Mouse (Mus musculus): ENCODE results near the gene Mphosph9.

Mphosph9 gene

DNA sequence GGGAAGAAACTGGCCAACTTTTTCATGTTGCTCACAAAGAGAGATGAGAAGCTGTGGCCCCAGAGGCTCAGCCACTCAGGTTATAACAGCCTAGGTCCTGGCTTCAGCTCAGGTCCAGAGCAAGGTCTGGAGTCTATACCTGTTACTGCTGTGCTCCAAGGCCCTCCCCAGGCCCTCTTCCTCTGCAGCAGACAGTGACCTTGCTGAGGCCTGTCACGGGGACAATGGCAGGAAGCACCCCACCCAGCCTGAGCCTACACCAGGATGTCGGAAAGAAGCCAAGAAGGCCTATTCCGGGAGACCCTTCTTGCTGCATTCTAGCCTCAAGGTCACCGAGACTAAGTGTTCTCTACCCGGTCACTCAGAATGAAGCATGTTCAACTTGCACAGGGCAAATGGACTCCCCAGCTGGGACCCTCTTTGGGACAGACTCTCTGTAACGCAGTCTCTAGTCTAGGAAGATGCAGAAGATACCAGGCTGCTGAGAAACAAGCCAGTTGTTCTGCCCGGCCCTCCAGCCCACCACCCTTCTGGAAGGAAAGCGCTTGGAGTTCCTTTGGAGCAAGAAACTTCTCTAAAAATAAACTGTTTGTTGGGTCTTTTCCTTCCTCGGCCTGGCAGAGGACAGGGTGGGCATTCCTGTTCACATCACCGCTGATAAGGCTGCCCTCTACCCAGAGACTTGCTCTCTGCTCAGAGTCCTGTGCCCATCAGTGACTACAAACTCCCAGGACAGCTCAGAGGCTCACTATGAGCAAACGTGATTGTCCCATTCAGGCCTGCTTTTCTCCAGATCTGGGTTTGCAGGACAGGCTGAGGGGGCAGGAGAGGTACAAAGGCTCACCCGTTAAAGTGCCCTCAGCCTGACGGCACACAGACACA, 113.9 kb downstream of the Mphosph9 start:
- DNase-seq (ENCODE audit: low spot score) = no peak

DNA sequence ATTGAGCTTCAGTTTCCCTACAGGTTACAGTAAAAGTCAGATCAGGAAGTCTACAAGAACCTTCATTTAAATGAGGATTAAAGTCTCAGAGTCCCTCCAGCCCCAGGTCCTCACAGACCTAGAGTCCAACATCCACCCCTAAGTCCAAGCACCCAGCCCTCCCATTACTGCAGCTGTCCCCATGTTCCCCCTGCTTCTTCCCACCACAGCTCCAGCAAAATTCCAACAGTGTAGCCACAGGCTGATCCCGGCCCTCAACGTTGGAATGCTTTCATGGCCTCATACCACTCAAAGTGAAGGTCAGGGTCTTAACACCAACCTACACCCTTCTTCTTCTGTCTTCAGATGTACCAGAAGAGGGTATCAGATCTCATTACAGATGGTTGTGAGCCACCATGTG, 116.1 kb downstream of the Mphosph9 start:
- DNase-seq (ENCODE audit: low spot score) = no peak

DNA sequence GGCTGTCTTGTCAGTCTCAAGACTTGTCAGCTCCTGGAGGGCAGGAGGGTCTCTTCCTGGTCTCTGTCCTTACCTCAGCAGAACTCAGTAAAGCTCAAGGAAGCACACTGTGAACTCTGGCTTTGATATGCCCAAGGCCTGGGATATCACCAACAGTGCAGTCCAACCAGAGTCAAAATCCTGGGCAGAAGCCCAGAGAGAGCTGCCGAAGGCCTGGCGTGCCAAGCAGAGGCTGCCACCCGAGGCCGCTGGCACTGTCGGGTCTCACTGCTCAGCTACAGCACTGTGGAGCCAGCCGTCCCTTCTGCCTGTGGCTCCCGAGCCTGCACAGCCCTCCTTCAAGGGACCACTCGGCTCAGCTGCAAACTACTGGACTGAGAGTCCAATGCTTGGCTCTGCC, 116.5 kb downstream of the Mphosph9 start:
- peak; percentile 94 for DNase-seq (ENCODE audit: low spot score)

DNA sequence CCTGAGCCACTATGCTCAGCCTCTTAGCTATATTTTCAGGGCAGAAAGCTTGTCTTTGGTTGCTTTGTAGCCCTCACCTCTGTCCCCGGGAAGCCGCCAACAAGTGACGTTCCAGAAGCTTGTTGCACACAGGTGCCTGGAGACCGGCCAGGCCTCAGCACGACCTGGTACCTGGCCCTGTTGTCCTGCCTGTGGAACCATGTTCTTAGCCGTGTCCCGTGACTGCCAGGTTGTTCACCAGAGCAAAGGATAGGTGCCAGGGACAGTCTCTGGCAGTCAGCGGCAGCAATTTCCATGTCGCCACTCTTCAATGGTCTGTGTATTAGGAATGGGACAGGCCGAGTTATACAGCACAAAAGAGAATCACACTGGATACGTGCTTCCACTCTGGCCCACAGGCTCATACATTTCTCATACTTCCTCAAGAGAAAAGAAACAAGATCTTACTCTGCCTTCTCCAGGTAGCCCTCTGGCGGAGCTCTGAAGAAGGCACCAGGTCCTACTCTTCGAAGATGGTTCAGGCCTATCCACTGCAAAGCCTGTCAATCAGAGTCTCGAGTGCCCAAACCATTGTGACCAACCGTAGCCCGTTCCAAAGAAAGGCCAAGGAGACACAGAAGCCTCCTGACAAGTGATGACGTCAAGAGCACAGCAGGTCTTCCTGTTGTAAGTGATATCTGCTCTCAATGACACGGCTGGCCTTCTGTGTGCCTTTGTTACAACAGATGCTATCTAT, 117.3 kb downstream of the Mphosph9 start:
- no peak for DNase-seq (ENCODE audit: low spot score)

DNA sequence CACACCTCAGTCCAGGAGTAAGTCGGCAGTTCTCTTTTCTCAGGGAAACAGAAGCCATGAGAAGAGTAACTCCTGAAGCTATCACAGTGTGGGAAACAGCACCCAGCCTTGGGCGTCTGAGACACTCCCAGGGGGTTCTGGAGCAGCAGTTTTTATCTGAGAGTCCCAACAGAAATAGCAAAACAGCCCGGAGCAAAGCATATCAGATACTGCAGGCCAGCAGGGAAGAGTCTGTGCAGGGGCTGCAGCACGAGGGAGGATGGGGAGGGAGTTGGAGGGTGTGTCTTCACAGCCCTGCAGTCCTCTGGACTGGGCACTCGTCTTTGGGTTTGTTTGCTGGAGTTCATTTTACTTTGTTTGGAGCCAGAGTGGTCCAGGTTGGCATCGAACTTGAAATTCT, 117.9 kb downstream of the Mphosph9 start:
- no peak for DNase-seq (ENCODE audit: low spot score)

DNA sequence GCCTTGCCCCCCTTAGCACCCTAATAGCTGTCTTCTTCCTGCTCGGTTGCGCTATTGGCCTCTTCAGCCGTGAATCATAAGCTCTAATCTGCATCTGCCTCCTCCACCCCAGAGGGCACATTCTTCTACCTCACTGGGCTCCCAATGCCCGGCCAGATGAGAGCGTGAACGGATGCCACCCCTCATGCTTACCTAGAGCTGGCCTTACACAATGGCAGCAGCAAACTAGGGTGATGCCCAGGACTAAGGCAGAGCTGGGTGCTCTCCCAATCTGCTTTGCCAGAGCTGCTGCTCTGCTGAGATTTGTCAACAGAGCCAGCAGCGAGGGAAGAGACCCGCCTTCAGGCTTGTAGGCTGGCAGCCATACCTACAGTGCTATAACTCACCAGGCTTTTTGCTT, 119.7 kb downstream of the Mphosph9 start:
- peak; percentile 43 for DNase-seq (ENCODE audit: low spot score)

DNA sequence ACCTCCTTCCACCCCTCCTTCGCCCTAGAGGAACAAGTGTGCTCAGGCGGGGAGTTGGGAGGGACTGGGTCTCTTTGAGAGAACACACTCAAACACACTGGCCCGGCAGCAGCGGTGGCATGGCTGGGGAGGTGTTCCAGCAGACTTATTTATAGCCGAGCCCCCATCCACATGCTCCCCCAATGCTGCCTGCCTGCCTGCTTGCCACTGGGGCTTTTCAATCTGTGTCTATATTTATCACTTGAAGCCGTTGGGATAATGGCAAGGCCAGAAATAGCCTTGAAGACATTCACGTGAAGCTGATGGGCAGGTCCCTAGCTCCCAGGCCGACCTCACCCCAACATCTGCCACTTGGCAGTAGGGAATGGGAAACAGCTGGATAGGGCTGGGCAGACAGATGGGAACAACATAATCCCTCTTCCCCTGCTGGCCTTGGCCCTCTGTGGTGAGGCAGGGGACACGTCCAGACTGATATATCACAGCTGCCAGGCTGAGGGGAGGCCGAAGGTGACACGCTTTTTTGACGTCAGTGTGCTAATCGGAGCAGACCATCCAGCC, 121.2 kb downstream of the Mphosph9 start:
- DNase-seq (ENCODE audit: low spot score) = peak; percentile 76

DNA sequence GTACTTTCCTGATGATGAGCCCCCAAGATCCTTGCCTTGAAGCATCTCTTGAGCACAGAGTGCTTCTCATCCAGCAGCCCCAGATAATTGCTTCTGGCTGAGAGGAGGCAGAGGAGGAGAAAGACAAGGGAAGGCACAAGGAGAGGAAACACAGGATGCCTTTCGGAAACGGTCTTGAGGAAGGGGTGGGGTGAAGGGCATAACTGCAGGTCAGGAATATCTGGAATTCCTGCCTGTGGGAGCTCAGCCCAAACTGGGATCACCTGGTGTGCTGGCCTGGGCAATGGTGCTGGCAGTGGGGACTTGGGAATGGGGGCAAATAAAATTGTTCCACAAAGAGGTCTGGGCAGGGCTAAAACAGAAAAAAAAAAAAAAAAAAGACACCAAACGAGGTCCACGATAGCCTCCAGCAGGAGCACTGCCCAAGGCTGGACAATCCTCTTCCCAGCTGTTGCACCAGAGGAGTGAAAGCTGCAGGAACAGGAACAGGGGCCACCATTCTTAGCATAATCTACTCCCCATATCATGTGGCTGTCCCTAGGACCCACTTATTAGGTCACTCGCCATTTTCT, 121.9 kb downstream of the Mphosph9 start:
- no peak for DNase-seq (ENCODE audit: low spot score)

DNA sequence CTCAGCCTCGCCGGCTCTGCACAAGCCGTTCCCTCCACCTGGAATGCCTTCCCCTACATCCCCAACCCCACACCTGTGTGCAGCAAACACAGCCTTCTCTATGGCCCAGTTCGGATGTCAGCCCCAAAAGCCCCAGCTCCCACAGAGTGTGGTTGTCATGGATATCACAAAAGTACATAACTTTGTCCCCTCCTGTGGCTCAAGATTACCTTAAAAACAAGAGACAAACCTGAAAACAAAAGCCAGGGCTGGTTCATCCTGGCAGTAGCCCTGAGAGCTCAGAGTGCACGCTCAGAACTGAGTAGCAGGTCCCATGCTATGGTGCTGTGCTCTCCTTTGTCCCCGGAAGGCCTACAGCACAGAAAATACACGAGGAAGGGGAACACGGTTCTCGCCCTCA, 122.6 kb downstream of the Mphosph9 start:
- no peak for DNase-seq (ENCODE audit: low spot score)

DNA sequence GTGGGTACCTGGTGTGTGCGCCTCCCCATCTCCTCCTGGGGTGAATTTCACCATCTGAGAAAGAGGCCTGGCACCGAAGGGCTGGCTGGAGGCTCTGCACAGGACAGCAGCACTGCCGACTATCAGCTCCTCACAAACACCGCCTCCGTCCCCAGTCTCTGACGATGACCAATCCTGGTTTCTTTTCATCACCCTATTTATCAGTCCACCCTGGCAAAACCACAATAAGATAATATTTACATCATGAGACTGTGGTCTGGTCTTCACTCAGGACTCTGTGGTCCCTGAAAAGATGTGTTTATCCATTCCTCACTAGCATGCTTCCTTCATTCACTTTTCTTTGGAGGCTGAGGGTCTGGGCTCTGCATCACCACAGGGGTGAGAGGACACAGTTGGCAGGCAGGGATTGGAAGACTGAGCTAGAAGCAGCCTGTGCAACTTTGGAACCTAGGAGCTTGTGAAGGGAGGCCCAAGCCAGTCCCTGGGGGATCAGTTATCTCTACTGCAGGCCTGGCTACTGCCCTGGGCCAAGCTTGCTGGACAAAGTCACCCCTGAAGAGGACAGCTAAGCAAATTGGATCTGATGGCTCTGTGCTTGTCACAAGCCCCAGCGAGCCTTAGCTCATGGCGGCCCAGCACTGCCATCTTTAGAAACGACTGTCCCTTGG, 123.5 kb downstream of the Mphosph9 start:
- peak; percentile 45 for DNase-seq (ENCODE audit: low spot score)

DNA sequence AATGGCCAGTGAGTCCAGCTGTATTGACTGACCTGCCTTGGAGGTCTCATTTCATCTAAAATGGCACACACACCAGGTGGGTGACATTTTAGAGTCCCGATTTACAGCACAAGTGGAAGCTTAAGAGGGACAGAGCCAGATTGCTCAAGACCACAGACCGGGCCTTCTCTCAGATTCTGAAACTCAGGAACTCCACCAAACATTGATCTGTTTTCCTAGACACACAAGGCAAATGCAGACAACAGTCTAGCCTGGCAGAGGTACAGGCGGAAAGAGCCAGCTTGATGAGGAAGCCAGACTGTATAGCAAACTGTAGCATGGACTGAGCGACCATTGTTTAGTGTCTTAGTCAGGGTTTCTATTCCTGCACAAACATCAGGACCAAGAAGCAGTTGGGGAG, 124.5 kb downstream of the Mphosph9 start:
- no peak for DNase-seq (ENCODE audit: low spot score)

DNA sequence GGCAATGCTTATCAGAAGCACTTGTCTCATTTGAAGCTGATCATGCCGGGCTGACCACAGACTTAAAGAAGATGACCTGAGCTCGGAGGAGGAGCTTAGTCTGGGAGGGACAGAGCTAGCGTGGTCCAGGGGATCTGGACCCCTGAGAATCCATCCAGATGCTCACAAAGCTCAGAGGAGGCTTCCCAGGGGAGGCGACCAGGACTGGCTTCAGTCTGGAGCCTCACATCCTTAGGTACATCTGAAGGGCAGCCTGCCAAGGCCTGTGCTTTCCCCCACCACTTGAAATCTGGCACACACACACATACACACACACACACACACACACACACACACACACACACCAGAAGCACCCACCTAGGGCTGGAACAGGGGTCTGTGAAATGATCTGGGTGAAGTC, 125.7 kb downstream of the Mphosph9 start:
- no peak for DNase-seq (ENCODE audit: low spot score)

DNA sequence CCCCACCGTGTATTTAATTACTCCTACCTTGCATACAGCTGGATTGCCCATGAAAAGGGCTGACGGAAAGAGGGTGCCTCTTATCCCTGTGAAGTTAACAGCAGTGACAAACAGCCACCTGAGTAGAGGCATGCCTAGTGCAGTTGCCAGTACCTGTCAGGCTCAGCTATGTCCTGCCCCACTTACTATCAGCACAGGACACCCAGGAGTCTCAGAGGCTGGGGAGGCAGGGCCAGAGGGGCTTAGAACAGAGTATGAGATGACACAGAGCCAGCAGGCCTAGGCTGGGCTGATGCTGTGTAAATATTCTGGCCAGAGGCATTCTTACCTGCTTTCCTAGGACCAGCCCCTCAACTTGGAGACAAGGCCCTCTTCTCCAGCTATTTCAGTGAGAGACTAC, 126.2 kb downstream of the Mphosph9 start:
- no peak for DNase-seq (ENCODE audit: low spot score)

All from adipocyte (in vitro differentiated cells).